Mouse (Mus musculus): Measurements from ENCODE around the gene Ccdc71. TPM values are rescaled to one million over a fixed set of nuclear protein-coding genes. Genes with fewer than 3 reads are reported as not detected.

The Ccdc71 gene
- total RNA-seq (2021) (10 to 100 TPM; 27.8 to 46.5 TPM), polyA plus RNA-seq (2012; rRNA removed) (23.0 and 28.1 TPM in 2 replicates)
- long read RNA-seq, transcript Ccdc71-201 (2 exons, 3,092 nt): major isoform, 21 of 30 reads
- long read RNA-seq, partial matches to known transcripts: 0 of 30 reads
- long read RNA-seq, other reads (novel, unspliced or antisense): 8 of 30 reads

DNA sequence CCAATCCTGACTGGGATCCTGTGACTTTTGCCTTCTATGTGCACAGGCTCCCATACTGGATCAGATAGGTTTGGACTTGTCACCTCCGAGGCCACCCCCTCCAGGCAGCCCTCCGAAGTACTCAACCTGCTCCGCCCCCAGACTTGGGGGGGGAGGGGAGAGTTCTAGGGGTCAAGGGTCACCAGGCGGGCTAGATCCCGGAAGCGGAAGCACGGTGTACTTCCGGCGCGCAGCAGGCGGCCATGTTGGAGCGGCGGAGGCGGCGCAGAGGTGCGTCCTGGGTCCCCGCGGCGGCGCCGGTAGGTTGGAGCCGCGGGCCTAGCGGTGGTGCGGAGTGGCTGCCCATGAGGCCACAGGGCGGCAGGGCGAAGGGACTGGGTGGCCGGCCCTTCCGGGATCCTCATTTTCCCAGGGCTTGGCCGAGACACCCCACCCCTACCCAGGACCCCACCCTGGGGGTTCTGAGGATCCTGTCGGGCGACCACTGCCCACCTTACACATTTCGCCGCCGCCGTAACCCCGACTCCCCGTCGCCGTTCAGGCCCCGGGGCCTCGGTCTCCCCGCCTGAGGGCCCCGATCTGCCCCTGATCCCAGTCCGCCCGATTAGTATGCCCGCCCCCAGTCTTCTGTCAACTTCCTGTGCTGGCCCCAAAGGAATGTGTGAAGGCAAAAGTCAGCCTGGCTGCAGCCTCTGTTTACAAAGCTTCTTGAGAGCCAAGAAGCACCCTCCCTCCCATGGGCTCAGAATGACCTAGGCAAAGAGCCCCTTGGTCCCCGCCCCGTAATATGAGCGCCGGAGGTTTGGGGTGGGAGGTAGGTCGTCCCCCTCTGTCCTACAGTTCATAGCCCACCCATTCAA is at the start of gene Ccdc71:
Gene Ccdc71 (plus strand): TSS at position 209 of the 860 bp plus-strand sequence.
- DNase-seq: peak; percentile 91

DNA sequence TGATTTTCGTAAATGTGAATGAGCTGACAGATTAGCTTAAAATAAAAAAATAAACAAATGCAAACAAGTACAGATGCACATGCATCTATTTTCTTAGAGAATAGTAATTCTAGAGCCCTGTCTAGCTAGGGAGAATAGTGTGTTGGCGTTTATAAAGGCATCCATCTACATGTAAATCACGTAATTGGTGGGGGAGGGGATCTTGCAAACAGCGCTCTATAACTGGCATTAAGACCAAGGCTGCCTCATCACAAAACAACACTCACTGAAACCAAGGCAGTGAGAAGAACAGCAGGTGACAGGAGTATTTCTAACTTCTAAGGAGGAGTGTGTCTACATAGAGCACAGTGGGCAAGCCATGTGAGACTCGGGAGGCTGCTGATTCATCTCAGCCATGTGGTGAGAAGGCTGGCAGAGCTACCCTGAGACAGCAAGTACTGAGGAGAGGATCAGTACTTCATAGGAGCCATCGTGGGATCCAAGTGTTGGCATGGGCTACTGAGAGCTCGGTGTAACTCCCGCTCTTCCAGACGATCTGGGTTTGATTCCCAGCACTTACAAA is 48.9 kb upstream of the Ccdc71 start:
- DNase-seq: no peak

DNA sequence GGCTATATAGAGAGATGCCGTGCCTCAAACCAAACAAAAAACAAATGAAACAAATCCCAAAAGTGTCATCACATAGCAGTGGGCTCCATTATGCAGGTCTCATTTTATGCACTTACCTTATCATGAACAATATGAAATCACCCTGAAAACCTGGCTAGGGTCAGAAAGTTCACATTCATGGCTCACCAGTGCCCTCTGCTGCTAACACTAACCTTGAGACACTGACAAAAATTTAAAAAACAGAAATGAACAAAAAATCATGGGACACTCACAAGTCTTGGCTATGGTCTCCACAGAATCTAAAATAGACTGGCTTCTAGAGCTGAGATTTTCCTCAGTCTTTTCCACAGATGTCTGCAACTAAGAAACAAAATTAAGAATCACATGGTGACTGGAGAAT is 48.1 kb upstream of the Ccdc71 start:
- DNase-seq: peak; percentile 30

DNA sequence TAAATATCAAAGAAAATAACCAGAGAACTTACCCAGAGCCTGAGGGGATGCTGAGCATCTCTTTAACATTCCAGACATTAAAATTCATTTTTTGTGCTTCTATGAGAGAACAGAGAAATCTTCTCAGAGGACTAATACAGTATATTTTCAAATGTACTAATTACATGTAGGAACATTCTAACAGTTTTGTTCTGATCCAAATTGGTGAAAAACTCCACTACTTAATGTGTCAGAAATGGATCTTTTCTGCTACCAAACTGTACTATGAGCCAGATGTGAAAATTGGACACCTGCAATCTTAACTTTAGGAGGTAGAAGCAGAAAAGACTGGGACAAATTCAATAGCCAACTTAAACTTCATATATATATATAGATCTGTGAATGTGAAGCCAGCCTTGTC is 31.9 kb upstream of the Ccdc71 start, which contains the start of gene Ccdc36:
Gene Ccdc36 (minus strand): TSS at position 101 of the 400 bp plus-strand sequence.
- DNase-seq: no peak

DNA sequence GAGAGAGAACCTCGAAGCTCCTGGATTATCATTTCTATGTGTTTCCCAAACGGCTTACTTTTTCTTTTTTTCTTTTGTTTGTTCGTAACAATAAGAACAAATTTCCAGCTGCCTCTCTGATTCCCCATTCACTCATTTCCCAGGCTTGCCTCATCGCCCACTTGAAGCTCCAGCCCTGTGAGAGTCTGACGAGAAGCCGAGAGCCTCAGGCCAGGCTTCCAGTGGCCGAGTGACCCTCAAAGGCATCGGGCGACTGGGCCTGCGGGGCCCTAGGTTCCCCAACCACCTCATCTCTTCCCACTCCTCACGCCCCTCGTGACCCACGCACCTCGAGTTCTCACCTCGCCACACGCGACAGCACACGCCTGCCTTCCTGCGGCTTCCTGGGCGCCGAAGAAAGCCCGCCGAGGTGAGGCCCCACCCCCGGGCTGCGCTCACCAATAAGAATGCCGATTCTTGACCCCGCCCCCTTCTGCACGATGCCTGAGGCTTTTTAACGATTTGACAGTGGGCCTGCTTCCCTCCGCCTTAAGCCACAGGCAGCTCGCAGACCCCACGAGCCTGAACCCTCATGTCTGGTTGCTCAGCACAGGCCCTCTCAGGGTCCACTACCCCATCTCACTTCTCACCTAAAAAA is 28.8 kb upstream of the Ccdc71 start:
- no peak for DNase-seq

DNA sequence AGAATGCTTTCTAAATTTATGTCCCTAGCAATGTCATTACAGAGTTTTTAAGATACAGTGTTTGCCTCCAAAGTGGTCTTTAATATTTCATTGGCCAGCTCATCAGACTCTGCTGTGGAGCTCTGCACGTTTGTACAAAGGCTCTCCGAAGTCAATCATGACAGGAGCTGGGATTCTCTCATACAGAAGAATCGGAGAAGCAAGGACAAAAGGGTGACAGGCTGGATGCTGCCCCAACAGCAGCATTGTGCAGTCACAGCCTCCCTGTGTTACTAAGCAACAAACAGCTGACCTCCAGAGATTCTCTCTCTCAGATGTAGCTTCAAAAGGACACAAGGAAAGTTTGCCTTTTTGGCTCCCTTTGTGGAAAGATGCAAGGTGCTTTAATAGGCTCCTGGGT is 24.1 kb upstream of the Ccdc71 start, which contains the start of gene BC048562:
Gene BC048562 (plus strand): TSS at position 301 of the 400 bp plus-strand sequence.
- DNase-seq: no peak

DNA sequence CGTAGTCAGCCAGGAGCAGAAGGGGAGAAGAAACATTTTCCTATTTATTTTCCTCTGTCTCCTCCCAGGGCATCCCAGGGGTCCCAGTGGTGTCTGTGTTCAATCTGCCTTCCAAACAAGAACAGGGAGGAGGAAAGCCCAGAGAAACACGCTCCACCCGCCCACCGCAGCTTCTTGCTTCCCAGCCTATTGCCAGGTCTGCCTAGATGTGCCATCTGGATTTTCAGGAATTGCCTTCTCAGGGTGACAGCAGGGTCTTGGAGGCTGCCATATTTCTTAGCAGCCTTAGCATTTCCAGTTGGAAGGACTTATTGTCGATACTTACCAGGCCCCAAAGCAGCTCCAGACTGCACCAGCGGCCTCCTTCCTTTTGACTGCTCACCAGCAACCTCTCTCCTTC is 21.2 kb upstream of the Ccdc71 start:
- DNase-seq: no peak

DNA sequence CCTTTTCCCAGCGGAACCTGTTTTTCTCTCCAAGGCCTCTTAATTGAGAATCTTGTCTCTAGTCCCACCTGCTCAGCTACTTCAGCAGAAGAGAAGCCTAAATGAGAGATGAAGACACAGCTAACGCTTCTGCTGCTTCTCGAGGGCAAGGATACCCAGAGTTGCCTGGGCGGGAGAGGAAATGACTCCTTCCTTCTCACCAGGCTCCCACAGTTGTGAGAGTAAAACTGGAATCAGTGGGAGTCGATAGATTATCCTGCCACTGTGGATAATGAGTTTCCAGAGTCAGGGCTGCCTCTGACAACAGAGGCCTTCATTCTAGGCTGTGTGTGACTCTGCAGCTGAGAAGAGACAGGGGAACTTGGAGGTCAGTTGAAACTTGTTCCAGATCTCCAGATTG is 19.8 kb upstream of the Ccdc71 start:
- DNase-seq: no peak

DNA sequence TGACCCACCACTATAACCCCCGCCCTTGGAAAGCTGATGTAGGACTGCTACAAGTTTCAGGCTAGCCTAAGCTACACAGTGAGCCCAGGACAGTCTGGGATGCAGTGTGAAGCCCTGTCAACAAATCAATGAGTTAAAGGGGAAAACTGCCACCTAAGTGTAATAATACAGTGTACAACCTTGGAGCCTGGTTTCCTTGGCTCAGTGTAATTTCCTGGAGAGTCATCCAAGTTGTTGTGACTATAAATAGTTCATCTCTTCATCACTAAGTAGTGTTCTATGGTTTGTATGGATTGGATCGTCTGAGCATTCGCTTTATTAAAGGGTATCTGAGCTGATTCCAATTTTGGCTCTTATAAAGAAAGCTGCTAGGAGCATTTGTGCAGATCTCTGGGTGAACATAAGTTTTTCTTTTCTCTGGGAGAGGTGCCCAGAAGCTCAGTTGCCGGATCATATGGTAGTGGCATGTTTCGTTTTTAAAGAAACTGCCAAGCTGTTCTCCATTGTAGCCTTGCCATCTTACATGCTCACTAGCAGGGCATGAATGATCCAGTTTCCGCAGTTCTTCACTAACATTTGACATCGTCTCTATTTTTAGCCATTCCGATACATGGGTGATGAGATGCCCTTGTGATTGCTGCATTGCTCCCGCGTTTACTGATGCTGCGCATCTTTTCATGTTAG is 18.9 kb upstream of the Ccdc71 start:
- DNase-seq: no peak

DNA sequence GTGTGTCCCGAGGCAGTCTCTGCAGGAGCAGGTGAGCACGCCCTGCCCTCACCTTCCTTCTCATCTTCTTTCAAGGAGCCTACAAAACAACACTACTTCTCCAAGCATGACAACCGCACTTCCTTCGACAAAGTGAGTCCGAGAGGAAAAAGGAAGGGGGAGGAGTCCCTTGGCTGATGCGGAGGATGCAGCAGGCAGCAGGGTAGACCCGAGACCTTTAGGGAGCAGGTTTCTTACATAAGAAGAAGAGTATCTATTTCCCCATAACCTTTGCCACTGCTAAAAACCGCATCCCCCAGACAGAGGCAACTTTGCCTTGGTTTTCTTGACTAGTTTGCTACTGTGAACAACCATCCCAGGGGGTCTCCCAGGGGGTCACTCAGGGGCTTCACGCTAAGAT is 15.2 kb upstream of the Ccdc71 start:
- DNase-seq: no peak

DNA sequence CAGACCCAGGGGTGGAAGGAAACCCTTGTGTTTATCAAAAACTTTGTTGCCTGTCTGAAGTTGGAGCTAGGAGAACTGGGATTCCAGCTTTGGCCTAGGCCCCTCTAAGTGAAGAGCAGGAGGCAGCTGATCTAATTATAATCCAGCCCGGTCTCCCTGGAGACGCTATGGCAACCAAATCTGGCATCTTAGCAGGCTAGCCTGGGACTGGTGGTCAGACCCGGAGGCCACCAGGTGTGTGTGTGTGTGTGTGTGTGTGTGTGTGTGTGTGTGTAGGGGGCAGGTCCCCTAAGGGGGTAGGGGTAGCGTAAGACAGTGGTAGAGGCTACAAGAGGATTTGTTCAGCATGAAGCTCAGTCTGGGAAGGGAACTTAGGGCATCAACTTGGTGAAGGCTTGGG is 10.5 kb upstream of the Ccdc71 start:
- peak; percentile 36 for DNase-seq

DNA sequence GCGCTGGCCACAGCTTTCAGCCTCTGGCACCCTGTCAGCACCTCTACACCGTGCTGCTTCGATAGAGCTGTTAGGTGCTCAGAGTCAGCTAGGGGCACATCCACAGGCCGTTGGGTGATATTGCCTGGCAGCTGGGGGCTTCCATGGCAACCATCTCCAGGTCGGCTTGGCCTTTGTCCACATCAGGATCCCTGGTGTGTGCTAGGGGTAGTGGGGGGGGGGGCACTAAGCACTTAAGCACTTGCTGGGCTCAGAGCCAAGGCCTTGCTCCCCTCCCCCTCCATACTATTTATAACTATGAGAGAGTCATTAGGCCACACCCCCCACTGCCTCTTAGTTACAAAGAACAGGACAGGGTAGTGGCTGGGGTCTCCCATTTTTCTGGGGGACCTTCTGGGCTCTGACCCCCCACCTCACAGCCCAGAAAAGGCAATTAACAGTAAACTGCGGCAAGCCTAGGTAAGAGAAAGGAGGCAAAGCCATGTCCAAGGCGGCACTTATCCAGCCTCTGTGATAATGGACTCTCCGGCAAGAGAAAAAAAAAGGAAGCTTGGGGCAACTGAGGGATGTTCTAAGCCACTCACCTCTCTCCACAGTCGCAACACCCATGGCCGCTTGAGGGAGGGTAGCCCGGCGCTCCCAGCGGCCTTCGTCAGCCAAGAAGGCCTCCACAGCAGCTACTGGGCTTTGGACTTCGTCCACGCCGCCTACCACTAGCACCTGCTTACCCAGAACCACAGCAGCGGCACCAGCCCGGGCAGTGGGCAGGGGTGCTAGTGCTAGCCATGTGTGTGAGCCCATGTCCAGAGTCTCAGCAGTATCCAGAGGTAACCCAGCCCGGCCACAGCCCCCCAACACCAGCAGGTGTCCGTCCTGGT is 9.8 kb upstream of the Ccdc71 start:
- DNase-seq: no peak

DNA sequence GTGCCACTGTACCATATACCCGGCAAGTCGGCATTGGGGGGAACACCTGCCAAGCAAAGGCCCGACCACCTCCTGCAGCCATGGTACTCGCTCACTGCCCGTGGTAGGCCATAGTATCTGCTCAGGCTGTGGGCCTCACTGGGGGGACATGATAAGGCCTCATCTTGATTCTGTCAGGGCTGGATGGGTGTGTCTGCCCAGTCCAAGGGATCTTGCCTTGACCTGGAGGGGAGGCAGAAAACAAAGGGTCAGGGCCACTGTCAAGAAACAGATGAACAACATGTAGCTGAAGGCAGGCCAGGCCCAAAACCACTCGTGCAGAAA is 9.2 kb upstream of the Ccdc71 start:
- DNase-seq: no peak

DNA sequence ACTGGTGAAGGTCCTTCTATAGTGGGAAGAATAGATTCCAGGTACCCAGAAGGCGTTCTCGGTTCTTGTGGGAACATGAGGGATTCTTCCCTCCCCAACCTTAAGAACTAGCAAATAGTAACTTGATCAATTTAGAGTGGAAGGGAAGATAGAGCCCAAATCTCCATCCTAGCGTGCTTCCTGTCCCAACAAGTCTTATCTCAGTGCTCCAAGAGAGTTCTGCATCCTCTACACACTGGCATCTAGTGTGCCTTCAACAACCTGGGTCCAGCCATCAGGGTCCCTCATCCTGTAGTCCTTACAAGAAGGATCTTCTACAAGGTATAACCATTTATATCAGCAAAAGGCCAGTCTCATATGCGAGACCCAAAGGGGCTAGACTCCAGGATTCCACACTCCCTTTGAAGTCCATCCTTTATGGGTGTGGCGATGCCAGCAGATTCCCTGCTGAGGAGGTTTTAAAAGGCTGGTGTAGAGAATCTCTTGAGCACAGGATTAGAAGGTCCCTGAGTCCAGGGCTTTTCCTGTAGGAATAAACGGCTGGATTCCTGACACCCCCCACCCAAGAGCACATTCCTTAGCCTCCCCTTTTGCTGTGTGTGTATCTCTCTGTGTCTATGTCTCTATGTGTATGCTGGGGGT is 8.7 kb upstream of the Ccdc71 start:
- no peak for DNase-seq

DNA sequence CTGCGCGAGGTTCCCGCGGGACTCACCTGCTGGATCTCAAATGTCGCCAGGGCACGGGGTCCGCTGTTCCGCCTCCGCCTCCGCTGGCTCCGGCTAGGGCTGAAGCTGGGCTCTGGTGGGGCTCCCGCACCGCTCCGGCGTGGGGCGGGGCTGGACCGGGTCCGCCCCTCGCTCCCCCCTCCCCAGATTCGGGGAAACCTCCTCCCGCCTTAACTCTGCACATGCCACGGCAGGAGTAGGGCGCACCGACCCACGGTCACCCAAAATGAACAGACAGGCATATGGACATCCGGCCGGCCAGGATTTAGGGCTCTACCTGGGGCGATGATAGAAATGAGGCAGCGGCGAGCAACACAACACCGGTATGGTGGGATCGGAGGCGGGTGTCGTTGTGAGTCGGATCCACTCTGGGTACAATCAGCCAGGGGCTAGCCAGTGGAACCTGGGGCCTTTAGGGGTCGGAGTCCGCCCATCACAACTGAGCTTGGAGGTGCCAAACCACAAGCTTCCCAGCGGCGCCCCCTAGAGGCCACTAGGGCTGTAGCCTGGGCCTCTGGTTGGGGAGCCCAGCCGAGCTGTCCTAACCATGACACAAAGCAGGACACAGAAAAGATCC is 7.9 kb upstream of the Ccdc71 start:
- DNase-seq: peak; percentile 89

DNA sequence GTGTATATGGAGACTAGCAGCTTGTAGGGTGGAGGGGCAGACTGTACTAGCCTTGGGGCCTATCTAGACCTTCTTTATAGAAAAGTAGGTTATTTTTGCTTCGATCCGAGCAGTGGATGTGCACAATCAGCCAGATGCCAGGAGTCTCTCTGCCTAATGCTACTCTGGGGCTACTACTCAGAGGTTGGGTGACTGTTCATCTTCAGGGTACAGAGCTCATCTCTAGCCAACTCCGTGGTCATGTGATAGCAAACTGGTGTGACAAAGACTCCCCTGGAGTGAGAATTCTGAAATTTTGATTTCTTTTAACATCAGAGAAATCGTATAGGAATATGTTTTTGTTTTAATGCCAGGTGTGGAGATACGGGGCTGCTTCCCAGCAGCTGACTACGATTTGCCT is 7.4 kb upstream of the Ccdc71 start:
- no peak for DNase-seq

DNA sequence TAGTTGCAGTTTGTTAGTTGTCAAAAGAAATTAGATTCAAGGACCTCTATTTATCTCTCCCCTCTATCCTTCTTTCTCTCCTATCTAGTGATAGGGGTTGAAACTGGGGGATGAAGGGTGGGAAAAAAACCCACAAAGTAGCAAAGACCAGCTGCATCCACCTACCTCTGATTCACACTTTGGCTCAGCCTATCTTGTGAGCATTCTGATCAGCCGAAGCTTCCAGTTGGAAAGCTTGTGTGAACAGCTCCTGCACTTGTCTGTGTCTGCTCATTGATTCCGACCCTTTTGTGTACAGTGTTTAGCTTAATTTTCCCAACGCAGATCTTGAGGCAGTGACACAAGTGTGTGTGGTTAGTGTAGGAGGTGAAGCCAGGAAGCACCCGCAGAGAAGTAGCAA is 6.9 kb upstream of the Ccdc71 start:
- no peak for DNase-seq

DNA sequence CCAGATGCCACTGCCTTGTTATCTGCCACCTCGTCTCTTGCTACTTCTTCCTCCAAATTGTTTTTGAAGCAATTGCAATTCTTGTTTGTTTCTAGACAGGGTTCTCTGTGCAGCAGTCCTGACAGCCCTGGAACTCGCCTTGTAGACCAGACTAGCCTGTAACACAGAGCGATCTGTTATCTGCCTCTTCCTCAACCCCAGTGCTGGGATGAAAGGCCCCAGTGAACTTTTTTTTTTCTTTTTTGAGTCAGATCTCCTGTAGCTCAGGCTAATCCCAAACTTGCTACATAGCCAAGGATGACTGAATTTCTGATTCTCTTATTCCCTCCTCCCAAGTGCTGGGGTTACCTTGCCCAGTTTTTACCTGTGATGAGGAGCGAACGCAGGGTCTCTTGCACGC is 5.9 kb upstream of the Ccdc71 start:
- no peak for DNase-seq

DNA sequence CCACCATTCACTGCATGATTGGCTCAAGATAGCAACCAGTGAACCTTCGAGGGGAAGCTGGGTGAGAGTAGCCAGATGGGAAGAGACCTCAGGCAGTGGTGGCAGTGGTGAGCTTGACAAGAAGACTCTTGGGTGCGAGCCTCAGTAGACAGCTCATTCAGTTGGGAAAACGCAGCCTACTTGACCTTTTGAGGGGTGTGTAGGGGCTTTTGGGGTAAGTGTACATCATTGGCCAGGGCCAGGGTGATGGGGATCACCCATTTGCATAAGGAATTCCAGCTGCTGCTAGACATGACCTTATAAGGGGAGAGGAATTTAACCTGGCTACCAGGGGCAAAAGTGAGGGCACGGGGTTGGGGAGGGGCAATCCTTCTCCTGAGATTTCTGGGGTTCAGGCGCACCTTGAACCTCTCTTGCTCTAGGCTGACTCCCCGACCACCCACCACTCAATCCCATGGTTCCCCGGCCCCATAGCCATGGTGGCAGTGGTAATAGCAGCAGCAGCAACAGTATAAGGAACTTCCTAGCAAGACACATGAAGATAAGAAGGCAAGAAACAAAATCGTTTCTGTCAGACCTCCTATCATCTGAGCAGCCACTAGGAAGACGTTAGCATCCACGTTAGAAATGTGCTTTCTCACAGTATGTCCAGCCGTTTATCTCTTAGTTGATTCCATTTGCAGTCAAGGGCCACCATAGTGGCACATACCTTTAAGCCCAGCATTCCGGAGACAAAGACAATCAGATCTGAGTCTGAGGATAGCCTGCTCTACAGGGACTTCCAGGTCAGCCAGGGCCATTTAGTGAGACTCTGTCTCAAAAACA is 4.4 kb upstream of the Ccdc71 start:
- no peak for DNase-seq
